Mouse (Mus musculus) midbrain, embryonic 10.5 days (tissue): Measurements from ENCODE around the gene Endou. TPM values are rescaled to one million over a fixed set of nuclear protein-coding genes. Genes with fewer than 3 reads are reported as not detected.

Source experiments
- DNase-seq: peaks from one replicate; pipeline ENCODE4 v3.0.0-alpha.2; 2017; ENCODE audit warnings: low spot score
- H3K27ac ChIP-seq: fragments of 300-500 bp; sonication (generic); replicated peaks from 2 replicates; pipeline ENCODE4 v1.5.1; 2016; ENCODE audit warnings: mild to moderate bottlenecking
- H3K27me3 ChIP-seq: fragments of 300-500 bp; sonication (generic); 2 replicates; pipeline ENCODE4 v1.6.1; 2016; ENCODE audit warnings: low read depth, mild to moderate bottlenecking; ENCODE audit not compliant: poor library complexity, severe bottlenecking
- H3K36me3 ChIP-seq: fragments of 300-500 bp; sonication (generic); 2 replicates; pipeline ENCODE4 v1.6.1; 2016; ENCODE audit warnings: mild to moderate bottlenecking, moderate library complexity
- H3K4me1 ChIP-seq: fragments of 300-500 bp; sonication (generic); 2 replicates; pipeline ENCODE4 v1.6.1; 2016
- H3K4me3 ChIP-seq: fragments of 300-500 bp; sonication (generic); 2 replicates; pipeline ENCODE4 v1.5.1; 2016; ENCODE audit warnings: mild to moderate bottlenecking, moderate library complexity
- H3K9me3 ChIP-seq: fragments of 300-500 bp; sonication (generic); replicated peaks from 2 replicates; pipeline ENCODE4 v1.6.1; 2016; ENCODE audit warnings: mild to moderate bottlenecking
- WGBS: fragments of 180-500 bp; shearing (Covaris S2); methylation state at CpG from one replicate; pipeline ENCODE4 v1.1.7; 2016; 5-methylcytosine and 5-hydroxymethylcytosine counted together
- polyA plus RNA-seq: library from polyadenylated mRNA; unstranded; fragments of >200 nt; fragmentation: Nextera tagmentation; extraction: Ambion mirVana; gene quantifications from 2 replicates; pipeline ENCODE4 v1.2.1, GENCODE M21; 2016

Endou gene
- polyA plus RNA-seq, 1 experiment from 2014 or later: 0.26 TPM

DNA sequence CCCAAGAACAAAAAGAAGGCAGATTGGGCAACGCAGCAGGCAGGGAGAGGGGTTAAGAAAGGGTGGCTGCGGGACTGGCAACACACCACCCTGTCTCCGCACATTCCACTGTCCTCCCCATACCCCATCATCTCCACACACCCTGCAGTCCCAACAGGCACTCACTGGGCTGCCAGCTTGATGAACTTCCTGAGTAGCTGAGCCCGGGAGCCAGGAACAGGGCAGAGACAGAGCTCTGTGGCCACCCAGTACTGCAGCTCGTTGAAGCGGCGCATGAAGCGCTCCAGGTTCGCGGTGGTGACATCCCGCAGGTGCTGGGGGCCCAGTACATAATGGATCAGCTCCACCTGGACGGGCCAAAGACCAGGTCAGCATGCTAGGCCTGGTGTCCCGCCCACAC, 18.7 kb upstream of the Endou start:
- WGBS: 90% methylated on average over 13 of the region's 13 CpGs

DNA sequence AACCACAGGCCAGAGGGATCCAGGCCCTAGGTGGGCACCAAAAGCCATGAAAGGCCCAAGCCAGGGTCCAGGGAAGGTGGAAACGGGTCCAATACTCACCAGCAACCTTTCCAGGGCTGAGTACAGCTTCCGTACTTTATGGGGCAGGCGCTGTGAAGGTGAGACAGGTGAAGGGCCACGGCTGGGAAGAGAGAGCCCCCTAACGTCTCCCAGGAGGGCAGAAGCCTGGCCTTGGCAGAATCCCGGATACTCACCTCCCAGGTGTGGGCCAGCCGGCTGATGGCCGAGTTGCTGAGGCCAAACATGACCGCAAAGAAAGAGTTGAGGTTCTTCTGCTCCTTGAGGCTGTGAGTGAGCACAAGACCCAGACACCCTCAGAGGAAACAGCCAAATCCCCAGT, 18.3 kb upstream of the Endou start:
- Histone ChIP-seq H3K27ac (no peak overlapping the region), H3K9me3 (no peaks in the 10 kb centered on the region), H3K27me3 (no peaks in the 10 kb centered on the region), H3K4me1 (peaks cover 43% of the 10 kb centered on the region), H3K36me3 (no peaks in the 10 kb centered on the region), H3K4me3 (no peak overlapping the region)
- WGBS: 86% methylated on average over 9 of the region's 9 CpGs
- DNase-seq: no peak

More for the DNA sequence above, 18.7 kb upstream of the Endou start:
- Histone ChIP-seq H3K4me1 (peaks cover 45% of the 10 kb centered on the region), H3K9me3 (no peaks in the 10 kb centered on the region), H3K4me3 (no peak overlapping the region), H3K27me3 (no peaks in the 10 kb centered on the region), H3K27ac (peak overlapping the region; percentile 63), H3K36me3 (no peaks in the 10 kb centered on the region)
- DNase-seq: no peak

- no peaks in the 10 kb centered on the region for H3K27me3 ChIP-seq
- DNase-seq: no peak
- 83% methylated on average over 4 of the region's 4 CpGs for WGBS
Observed at GRCm38 (mm10) chr15:97748964-97749363, 17.8 kb upstream of the Endou start.

DNA sequence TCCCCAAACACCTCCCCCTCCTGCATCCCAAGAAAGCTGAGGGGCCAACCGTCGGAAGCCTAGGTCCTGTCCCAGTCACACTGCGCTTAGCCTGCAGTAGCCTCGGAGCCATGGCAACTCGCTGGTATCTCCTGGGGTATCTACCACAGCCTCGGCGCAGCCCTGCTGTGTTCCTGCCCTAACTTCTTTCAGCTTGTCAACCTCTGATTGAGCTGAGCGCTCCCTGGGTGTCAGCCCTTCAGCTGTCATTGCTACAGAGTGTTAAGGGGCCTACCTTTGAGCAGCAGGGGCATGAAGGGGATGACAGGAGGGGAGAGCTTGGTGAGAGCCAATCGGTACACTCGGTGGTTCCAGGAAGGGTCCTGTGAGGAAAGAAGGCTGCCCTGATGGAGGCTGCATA, 17.2 kb upstream of the Endou start:
- Histone ChIP-seq H3K4me1 (peaks cover 34% of the 10 kb centered on the region), H3K4me3 (no peak overlapping the region), H3K27ac (peak overlapping the region; percentile 43), H3K9me3 (no peaks in the 10 kb centered on the region), H3K36me3 (no peaks in the 10 kb centered on the region), H3K27me3 (no peaks in the 10 kb centered on the region)
- peak; percentile 51 for DNase-seq
- WGBS: 42% methylated on average over 10 of the region's 10 CpGs

More at GRCm38 (mm10) chr15:97748964-97749363, 17.8 kb upstream of the Endou start:
- H3K9me3 ChIP-seq: no peaks in the 10 kb centered on the region
- no peak overlapping the region for H3K4me3 ChIP-seq
- H3K4me1 ChIP-seq: peaks cover 38% of the 10 kb centered on the region
- no peaks in the 10 kb centered on the region for H3K36me3 ChIP-seq
- no peak overlapping the region for H3K27ac ChIP-seq

GRCm38 (mm10) chr15:97747486-97747885, 16.3 kb upstream of the Endou start:
- 88% methylated on average over 4 of the region's 4 CpGs for WGBS
- Histone ChIP-seq H3K4me1 (peaks cover 40% of the 10 kb centered on the region), H3K27ac (no peak overlapping the region), H3K36me3 (no peaks in the 10 kb centered on the region), H3K27me3 (no peaks in the 10 kb centered on the region), H3K9me3 (no peaks in the 10 kb centered on the region), H3K4me3 (no peak overlapping the region)
- no peak for DNase-seq

- H3K27me3 ChIP-seq: no peaks in the 10 kb centered on the region
- peaks cover 47% of the 10 kb centered on the region for H3K4me1 ChIP-seq
- H3K36me3 ChIP-seq: no peaks in the 10 kb centered on the region
- WGBS: 94% methylated on average over 24 of the region's 24 CpGs
- no peak overlapping the region for H3K4me3 ChIP-seq
- no peak overlapping the region for H3K27ac ChIP-seq
- DNase-seq: no peak
- H3K9me3 ChIP-seq: no peaks in the 10 kb centered on the region
Observed at GRCm38 (mm10) chr15:97746748-97747147, 15.6 kb upstream of the Endou start.

DNA sequence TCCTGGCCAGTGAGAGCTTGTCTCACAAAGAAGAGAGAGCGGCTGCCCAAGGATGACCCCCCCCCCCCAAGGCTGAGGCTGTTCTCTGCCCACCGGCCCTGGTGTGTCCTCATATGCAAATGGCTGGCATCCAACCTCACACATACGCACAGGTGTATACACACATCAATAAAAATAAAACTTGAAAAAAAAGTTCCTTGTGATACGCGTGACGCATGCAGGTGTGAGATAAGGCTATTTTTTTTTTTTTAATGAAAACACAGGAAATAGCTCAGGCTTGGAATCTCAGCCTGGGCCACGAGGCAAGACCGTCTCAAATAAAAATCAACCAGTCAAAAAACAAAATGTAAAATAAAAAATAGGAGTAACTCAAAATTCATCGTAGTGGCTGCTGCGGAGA, 15.1 kb upstream of the Endou start:
- Histone ChIP-seq H3K4me3 (no peak overlapping the region), H3K9me3 (no peaks in the 10 kb centered on the region), H3K4me1 (peaks cover 52% of the 10 kb centered on the region), H3K27ac (no peak overlapping the region), H3K27me3 (no peaks in the 10 kb centered on the region), H3K36me3 (no peaks in the 10 kb centered on the region)
- WGBS: 97% methylated on average over 10 of the region's 10 CpGs
- DNase-seq: no peak

DNA sequence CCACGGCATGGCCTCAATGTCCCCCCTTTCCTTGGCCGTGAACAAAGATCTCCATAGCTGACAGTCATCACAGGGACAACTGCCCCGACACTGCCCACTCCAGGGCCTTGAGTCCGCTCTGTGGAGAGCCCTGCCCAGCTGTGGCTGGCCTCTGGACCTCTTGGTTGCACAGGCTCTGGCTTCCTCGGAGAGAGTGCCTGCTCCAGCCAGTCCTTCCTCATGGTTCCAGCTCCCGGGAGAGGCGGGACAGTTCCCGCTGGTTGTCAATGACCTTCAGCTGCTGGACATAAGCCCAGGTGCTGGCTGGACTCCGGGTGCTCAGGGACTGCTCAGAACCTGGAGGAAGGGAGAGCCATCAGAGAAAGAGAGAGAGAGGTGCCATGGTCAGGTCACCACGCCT, 14.2 kb upstream of the Endou start:
- H3K4me1 ChIP-seq: peaks cover 48% of the 10 kb centered on the region
- H3K9me3 ChIP-seq: no peaks in the 10 kb centered on the region
- no peak overlapping the region for H3K4me3 ChIP-seq
- WGBS: 82% methylated on average over 10 of the region's 10 CpGs
- DNase-seq: no peak
- H3K27me3 ChIP-seq: no peaks in the 10 kb centered on the region
- H3K27ac ChIP-seq: peak overlapping the region; percentile 9
- H3K36me3 ChIP-seq: no peaks in the 10 kb centered on the region

GRCm38 (mm10) chr15:97744930-97745329, 13.8 kb upstream of the Endou start:
- Histone ChIP-seq H3K27ac (peak overlapping the region; percentile 9; the same call in 1 of the 2 replicates), H3K36me3 (no peaks in the 10 kb centered on the region), H3K9me3 (no peaks in the 10 kb centered on the region), H3K4me3 (no peak overlapping the region), H3K27me3 (no peaks in the 10 kb centered on the region), H3K4me1 (peaks cover 45% of the 10 kb centered on the region)
- no peak for DNase-seq
- 85% methylated on average over 10 of the region's 10 CpGs for WGBS

DNA sequence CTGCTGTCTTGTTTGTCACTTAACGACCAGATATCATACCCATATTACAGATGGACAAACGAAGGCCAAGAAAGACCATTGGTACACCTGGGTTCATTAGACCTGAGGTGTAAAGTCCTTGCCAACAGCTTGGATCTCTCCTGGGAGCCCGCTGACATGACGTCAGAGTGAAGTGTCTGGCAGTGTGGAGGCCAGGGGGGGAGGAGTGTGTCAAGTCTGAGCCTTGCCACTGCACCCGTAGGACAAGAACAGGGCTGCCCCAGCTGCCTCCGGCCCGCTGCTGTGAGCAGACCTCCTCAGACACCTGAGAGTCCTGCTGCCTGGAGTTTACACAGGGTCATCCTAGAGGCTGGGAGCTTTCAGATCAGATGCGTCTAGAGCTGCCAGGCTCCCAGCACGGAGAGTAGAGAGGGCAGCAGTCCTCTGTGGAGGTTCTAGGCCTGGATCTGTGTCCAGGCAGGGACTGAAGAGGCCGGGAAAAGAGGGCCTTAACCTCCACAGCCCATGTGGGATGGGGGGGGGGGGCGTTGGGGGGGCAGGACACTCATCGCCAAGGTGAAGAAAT, 12.9 kb upstream of the Endou start:
- Histone ChIP-seq H3K27me3 (no peaks in the 10 kb centered on the region), H3K4me1 (peaks cover 41% of the 10 kb centered on the region), H3K36me3 (no peaks in the 10 kb centered on the region), H3K9me3 (no peaks in the 10 kb centered on the region), H3K27ac (no peak overlapping the region; the same call in 1 of the 2 replicates), H3K4me3 (no peak overlapping the region)
- WGBS: 78% methylated on average over 12 of the region's 12 CpGs
- DNase-seq: no peak

- no peak for DNase-seq
- Histone ChIP-seq H3K4me1 (peaks cover 33% of the 10 kb centered on the region), H3K27me3 (no peaks in the 10 kb centered on the region), H3K9me3 (no peaks in the 10 kb centered on the region), H3K27ac (no peak overlapping the region; the same call in 1 of the 2 replicates), H3K36me3 (no peaks in the 10 kb centered on the region), H3K4me3 (no peak overlapping the region)
- WGBS: 90% methylated on average over 5 of the region's 5 CpGs
Observed at GRCm38 (mm10) chr15:97743210-97743609, 12.1 kb upstream of the Endou start.

DNA sequence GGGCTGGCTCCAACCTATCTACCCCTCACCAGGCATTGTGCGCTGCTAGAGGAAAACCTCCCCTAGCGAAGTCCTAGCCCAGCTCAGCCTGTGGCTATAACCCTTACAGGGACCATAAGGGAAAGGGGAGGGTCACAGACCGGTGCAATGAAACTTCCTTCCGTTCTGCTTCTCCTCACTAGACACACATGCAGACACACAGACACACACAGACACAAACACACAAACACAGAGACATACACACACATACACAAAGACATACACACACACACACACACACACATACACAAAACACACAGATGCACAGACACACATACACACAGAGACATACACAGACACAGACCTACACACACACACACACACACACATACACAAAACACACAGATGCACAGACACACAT, 11.5 kb upstream of the Endou start:
- Histone ChIP-seq H3K36me3 (no peaks in the 10 kb centered on the region), H3K9me3 (no peaks in the 10 kb centered on the region), H3K27ac (0 out of 2 replicates have a peak overlapping the region, but pooled peaks have one; percentile 23), H3K4me3 (no peak overlapping the region), H3K27me3 (no peaks in the 10 kb centered on the region), H3K4me1 (peaks cover 29% of the 10 kb centered on the region)
- WGBS: 66% methylated on average over 4 of the region's 4 CpGs
- DNase-seq: no peak

GRCm38 (mm10) chr15:97742074-97742473, 10.9 kb upstream of the Endou start:
- 0 out of 2 replicates have a peak overlapping the region, but pooled peaks have one; percentile 23 for H3K27ac ChIP-seq
- WGBS: 77% methylated on average over 7 of the region's 7 CpGs
- no peaks in the 10 kb centered on the region for H3K27me3 ChIP-seq
- H3K9me3 ChIP-seq: no peaks in the 10 kb centered on the region
- H3K4me1 ChIP-seq: peaks cover 29% of the 10 kb centered on the region
- H3K4me3 ChIP-seq: no peak overlapping the region
- no peak for DNase-seq
- no peaks in the 10 kb centered on the region for H3K36me3 ChIP-seq
